Mouse (Mus musculus) common myeloid progenitor, adult 5-6 weeks (primary cell): ENCODE results near the gene Mybbp1a. TPM values are rescaled to one million over a fixed set of nuclear protein-coding genes. Genes with fewer than 3 reads are reported as not detected.

Experiments used
- ATAC-seq: replicated peaks from 2 replicates; pipeline ENCODE4 v1.8.0; 2016; ENCODE audit warnings: low read depth, mild to moderate bottlenecking, moderate TSS enrichment, inconsistent platforms; ENCODE audit not compliant: poor library complexity, severe bottlenecking
- total RNA-seq: library from RNA; stranded (forward); fragments of 200-1000, 187-1606 nt; gene quantifications from 2 replicates; pipeline ENCODE4 v1.2.3, GENCODE M21; 2017

Mybbp1a gene
- total RNA-seq: 138 and 260 TPM in 2 replicates

DNA sequence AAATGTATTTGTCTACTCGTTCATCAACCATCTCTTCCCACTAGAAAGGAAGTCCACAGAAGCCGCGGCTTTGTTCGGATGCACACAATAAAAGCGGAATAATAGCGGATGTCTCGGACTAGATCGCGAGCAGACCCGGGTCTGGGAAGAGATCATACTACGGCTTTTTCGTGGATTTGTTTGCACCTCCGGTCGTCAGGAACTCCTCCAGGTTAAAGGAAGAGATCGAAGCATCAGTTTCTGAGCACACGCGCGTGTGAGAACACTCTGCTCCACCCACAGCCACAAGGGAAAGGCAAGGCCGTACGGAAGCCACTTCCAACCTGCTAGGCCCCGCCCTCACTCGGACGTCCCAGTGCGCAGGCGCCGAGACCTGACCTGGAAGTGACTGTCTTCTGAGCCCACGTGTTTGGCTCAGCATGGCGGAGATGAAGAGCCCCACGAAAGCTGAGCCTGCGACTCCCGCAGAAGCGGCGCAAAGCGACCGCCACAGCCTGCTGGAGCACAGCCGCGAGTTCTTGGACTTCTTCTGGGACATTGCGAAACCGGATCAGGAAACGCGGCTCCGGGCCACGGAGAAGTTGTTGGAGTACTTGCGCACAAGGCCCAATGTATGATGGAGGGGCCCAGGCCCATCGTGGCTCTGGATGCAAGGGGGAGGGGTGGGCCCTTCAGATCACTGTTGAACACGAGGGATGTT lies at the start of gene Mybbp1a:
Gene Mybbp1a (plus strand): TSS at position 391 of the 700 bp plus-strand sequence.
- peak; percentile 94 for ATAC-seq

DNA sequence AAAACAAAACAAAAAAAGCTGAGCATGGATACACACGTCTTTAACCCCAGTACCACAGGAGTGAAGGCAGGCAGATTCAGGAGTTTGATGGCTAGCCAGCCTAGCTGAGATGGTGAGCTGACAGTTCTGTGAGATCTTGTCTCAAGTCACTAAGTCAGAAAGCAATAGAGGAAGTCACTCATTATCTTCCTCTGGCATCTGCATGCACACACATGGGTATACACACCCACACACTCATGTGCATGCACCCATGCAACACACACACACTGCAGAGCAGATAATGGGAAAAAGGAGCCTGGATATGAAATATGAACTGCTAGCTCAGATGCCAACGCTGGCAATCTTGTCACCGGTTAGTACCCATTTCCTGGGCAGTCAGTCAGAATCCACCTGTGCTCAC lies 47.9 kb upstream of the Mybbp1a start:
- peak; percentile 36; the same call in 1 of the 2 replicates for ATAC-seq

DNA sequence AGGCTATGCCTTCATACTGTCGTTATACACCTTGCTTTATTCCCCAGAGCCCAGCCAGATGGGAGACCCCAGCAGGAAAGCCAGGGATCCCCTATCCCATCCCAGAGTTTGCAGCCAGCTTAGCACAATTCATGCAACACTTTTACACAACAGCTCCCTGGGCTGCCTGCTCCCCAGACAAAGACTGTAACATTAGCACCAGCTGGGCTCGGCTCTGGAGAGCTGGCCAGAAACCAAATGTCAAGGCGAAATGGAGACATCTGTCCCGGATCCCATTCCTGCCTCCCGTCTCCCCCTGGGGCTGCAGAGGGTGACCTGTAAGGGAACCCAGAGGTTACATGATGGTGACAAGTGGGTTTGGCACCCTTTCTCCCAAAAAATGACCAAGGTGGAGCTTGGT lies 47.5 kb upstream of the Mybbp1a start:
- no peak for ATAC-seq

DNA sequence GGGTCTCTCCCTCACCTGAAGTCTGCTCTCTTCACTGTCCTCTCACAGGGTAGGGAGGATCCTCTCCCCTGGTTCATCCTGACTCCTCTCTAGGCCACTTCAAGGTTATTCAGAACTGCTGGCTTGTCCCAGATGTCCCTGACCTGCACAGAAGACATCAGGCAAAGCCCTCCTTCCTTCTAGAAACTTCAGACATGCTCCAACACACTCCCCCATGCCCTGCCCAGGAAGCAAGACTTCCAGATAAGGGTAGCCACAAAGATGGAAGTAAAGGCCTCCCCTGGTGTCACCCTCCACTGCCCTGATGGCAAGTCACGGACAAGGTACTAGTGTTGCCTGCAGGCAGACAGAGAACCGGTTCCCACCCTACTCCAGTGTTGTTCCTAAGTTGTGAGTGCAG lies 46.5 kb upstream of the Mybbp1a start:
- ATAC-seq: peak; percentile 56

DNA sequence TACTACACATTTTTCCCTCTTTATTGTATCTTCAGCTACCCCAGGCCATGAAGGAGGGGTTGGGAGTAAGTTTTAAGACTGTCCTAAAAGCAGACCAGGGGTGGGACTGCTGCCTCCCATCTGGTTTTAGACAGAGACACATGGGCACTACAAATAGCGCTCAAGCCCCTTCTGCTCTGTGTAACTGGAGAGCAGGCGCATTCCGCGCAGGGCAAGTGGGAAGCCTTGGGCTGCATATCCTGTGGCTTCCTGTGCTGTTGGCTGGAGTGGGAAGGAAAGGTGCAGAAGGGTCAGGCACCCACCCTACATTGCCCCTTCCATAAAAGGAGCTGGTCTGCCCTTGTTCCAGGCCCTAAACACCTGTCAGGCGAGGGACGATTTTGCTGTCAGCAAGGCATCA lies 45.5 kb upstream of the Mybbp1a start:
- ATAC-seq: no peak

DNA sequence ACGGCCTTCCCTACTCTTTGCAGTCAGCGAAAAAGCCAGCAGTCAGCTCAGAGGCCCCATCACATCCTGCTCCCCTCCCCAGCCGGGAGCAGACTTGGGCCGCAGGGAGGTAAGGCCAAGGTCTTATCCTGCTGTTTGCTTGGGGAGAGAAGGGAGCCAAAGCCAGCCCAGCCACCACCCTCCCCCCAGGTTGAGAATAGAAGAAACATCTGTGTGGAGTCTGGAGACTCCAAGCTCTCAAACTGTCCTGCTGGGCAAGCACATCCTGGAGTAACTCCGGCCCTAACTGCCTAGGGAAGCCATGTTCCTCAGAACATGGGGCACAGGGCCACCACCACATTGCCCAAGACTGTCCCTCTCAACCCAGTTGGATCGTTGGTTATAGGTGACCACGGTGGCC lies 44.5 kb upstream of the Mybbp1a start:
- ATAC-seq: no peak

DNA sequence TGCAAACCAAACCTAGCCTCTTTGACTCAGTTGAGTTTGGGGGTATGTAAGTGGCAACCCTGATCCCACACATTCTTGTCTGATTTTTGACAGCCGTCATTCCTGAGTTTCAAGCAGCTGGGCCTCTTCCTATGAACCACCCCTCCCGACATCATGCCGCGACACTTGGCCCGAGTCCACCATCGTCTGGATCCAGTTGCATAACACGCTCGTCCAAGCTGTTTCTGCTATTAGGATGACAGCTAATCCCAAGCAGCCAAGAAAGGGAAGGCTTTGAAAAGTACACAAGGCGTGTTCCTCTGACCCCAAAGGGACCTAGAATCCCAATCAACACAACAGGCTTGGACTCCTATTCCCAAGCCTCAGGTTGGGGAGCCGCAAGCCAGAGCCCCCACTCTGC lies 44.1 kb upstream of the Mybbp1a start:
- ATAC-seq: no peak

DNA sequence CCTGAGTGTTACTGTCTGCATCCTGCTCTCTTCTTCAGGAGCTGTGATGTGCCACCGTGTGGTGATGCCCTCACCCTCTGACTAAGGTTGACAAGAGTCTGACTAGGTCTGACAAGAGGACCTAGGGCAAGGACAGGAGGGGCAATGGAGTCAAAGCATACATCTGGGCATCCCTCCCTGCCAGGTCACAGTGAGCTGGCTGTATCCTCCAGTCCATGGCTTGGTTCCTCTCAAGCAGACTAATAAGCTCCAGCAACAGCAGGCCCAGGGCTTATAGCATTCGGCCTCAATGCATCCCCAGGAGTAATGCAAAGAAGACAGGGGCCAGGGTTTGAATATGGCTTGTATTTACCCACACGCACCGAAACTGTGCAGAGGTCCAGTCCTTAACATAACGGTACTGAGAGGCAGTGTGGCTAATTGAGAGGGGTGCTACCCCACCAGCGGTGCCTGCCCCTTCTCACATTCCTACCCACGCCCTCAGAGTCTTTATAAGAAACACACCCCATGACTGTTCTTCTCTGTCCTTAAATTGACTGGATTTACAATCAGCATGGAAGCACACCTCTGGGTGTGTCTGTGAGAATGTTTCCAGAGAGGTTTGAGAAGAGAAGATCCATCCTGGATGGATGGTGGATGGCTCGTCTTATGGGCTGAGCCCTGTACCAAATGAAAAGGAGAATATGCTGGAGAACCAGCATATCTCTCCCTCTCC lies 43.2 kb upstream of the Mybbp1a start:
- no peak for ATAC-seq

DNA sequence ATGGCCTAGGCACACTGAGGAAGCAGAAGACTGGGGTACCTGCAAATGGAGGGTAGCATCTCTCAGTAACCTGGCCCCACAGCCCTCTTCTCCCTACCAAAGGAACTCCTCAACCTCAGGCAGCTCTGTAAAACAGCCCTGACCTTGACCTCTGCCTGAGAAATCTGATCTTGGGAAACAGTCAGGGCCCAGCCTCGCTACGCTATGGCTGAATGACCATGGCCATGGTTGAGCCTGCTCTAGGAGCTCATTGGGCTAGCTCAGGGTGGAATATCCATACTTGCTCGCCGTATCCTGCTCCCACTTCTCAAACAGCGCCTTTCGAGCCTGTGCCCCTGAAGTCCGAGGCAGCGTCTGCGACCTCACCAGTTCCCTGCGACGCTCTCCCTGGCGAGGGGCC lies 40.1 kb upstream of the Mybbp1a start:
- ATAC-seq: no peak

DNA sequence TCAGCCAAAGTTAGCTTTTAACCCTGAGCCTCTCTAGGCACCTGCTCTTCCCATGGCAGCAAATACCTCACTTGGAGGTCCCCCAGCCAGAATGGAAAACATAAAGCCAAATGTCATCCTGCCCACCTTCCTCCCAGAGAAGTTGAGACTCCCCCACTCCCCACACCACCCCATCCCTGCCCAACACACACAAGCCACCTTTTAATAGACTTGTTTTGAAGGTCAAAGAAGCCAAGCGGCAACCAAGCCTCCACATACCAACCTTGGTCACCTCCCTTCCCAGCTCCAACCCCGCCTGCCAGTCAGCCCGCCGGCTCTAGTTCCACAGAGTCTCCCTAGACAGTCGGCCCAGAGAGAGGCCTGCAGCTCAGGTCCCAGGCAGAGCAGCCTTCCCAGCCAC lies 39.1 kb upstream of the Mybbp1a start:
- ATAC-seq: no peak

DNA sequence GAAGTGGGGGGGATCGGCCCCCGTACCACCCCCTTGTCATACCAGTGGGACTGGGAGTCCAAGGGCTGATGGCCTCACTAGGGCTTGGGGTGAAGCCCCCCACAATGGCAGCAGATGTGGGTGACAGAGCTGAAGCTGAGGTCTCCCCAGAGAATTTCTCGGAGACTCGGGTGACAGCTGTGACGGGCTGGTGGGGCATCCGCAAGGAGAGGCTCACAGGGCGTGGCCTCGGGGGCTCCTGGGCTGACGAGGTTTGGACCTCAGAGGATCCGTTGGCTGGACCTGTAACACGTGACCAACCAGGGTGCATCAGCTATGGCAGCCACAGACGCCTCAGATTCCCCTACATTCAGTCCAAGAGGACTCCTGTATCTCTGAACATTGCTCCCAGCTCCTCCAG lies 38.2 kb upstream of the Mybbp1a start:
- no peak for ATAC-seq

DNA sequence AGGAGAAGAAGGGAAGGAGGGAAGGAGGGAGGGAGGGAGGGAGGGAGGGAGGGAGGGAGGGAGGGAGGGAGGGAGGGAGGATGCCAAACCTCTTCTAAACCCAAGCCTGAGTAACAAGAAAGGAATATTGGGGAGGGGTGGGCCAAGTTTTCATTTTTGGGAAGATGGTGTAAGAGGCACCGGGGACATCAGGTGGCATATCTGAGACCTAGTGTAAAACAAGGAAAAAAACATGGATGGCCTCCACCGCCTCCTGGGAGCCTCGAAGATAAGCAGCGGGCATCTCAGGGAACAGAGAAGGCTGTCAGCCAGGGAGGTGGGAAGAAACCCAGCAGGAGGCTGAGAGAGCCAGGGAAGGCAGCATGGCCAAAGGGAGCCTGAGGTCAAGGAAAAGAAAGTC lies 35.6 kb upstream of the Mybbp1a start:
- ATAC-seq: no peak

DNA sequence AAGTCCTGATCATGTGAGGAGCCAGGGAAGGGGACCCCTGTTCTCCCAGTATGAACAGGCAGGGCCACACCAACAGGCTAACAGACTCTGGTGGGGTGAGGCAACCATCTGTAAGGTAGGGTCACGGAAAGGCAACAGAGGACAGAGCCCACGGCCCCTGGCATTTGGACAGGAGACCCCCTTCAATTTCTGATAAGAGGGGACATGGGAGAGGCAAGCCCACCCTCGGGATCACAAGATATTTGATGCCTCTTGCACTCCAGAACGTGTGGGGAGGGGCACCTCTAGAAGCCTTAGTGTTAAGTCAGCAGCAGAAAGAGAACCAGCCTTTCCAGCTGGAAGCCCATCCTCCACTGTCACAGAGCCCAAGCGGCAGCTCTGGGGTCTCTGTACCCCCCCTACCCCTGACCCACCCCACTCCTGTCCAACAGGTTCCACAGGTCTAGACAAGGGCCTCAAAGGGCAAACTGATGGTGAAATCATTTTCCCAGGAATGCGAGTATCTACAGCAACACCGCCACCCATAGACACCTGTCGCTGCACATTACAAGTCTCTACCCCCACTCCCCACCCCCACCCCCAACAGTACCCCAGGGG lies 35.0 kb upstream of the Mybbp1a start:
- ATAC-seq: no peak

DNA sequence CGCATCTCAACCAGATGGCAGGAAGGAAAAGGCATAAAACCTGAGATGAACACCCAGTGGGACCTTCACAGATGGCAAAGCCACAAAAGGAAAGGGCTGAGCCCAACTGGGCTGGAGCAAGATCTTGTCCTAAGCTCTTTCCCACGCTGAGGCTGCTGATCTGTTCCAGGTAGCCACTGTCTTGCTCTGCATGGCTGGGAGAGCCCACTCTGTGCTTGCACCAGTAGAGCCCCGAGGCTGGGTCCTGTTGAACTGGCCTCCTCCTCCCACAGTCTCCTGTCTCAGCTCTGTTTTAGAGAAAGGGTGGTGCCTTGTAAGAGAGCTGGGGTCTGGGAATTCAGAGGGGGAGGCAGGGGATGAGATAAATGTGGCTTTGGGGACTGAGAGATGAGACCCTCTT lies 34.1 kb upstream of the Mybbp1a start:
- no peak for ATAC-seq

DNA sequence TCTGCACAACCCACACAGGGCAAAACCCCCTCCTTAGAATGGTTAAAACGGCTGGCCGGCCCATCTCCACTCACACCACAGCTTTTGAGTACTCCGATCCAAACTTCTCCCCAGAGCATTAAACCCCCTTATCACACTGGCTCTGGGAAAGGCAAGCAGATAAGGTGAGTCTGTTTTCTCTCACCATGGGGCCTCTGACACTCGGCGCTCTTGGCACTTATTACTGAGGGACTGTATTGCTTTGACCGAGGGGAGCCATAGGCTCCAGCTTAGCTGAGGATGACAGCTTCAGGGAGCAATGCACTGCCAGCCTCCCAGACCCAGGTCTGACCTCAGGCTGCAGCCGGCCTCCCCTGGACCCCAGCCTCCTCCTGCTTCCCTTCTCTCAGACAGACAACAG lies 33.6 kb upstream of the Mybbp1a start:
- no peak for ATAC-seq

DNA sequence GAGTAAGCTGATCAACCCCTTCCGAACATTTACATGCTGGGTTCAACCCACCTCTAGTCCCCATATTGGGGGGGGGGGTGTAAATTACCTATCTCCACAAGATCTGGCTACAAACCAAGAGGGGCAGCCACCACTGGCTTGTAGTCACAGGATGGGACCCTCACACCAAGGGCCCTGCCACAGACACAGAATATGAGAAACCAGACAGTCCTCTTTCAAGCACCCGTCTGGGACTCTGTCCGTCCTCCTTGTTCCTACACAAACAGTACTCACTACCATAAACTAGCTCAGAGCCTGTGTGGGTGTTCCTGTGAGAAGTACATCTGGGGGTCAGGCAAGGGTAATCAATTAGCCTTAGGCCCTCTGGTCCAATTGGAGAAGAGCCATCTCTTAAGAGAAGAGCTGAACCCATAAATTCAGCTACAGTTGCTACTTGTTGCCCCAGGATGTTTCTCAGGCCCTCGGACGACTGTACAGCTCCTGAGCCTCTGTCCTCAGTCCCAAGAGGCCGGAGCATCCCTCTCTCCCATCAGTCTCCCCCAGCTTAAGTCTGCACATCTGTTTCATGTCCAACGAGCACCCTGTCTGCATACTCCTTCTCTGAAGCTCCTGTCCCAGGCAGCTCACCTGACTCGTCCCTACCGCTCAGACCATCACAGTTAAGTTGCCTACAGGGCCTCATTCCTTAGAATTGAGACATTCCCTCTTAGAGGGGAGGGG lies 32.5 kb upstream of the Mybbp1a start:
- ATAC-seq: no peak

DNA sequence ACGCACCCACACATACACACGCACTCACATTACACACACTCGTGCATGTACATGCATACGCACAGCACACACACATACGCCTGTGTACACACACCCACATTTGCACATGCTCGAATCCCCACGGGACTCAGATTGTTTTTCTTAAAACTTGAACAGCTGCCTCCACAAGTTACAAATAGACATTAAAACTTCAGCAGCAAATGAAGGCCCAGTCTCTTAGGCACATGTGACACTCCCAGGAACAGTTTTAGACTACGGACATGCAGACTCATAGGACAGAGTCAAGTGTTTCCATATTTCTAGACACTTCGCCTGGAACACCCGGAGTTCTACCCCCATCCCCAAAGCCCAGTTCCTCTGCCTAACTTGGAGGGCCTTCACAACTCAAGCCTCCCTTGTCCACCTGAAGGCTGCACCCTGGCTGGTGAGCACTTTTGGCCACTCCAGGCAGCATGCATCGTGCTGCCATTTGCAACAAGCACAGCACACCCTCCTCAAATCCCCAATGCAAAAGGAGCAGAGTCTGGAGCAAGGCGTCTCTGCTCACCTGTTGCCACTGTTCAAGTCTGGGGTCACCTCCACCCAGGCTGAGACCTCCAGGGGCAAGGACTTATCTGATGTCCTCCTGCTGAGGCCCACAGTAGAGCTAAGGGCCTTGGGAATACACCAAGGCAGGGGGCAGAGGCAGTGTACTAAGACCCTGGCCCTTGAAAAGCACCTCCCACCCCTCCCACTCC lies 31.3 kb upstream of the Mybbp1a start:
- no peak for ATAC-seq

DNA sequence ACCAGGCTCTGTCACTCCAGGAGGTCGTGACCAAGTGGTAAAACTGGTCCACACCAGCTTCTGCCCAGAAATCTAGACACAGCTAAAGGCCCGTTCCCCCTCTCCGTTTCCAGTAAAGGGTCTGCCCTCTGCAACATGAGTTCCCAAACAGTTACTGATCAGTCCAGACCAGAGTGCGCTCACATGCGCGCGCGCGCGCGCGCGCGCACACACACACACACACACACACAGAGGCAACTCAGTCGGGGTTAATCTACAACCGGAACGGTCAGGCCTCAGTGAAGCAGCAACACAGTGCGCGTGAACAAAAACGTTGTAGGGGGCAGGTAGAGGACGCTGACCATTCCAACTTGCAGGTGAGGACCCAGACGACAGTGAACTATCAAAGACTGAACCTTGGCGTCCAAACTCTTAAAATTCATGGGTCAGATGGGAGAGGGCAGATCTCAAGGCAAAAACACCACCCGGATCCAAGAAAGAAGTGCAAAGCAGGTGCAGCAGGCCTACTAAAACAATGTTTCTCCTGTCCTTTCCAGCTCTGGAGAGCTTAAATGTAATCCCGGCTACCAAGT lies 30.5 kb upstream of the Mybbp1a start:
- no peak for ATAC-seq

DNA sequence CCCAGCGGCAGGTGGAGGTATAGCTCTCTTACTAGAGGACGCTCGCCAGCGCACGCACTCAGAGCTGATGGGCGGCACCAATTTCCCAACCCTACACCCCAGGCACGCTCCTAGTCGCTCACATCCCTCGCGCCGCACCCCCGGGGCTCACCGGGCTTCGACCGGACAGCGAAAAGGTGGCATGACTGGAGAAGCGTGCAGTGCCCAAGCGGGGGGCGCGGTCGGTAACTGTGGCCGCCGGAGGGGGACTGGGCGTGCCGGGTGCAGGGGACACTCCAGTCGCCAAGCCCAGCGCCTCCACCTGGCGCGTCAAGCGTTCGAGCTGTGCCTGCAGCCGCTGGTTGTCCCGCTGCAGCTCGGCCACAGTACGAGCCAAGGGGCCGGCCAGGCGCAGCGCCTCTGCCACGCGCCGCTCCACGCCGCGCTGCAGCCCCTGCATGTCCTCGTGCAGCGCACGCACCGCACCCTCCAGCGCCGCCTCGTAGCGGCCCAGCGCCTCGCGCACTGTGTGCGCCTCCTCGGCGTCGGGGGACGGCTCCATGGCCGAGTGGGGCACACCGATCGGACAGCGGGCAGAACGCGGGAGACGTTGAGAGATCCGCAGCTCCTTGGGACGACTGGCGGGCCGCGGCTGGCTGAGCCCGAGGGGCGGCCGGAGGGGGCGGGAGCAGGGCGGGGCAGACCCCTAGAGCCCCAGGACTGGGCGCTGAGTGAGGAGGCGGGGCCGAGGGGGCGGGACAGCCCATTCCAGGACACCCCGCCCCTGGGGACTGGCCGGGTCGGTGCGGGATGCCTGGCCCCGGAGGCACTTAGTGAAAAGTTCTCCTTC lies 29.8 kb upstream of the Mybbp1a start, which contains the start of gene Smtnl2:
Gene Smtnl2 (minus strand): TSS at position 621 of the 829 bp plus-strand sequence.
- ATAC-seq: peak; percentile 69
